Mouse (Mus musculus) kidney, postnatal 0 days (tissue): Measurements from ENCODE around the gene Cpne6. TPM values are rescaled to one million over a fixed set of nuclear protein-coding genes. Genes with fewer than 3 reads are reported as not detected.

Experiments
- ATAC-seq: fragments of 200-750 bp; cut with Nextera tagmentation; replicated peaks from 2 replicates; pipeline ENCODE4 v1.8.0; 2017; ENCODE audit warnings: low read depth, moderate number of reproducible peaks, moderate TSS enrichment, moderate library complexity; ENCODE audit not compliant: low FRiP score
- DNase-seq: peaks from one replicate; pipeline ENCODE4 v3.0.0-alpha.2; 2016; ENCODE audit warnings: low spot score
- H3K27ac ChIP-seq: fragments of 300-500 bp; sonication (generic); 2 replicates; pipeline ENCODE4 v1.5.1; 2014; ENCODE audit warnings: mild to moderate bottlenecking
- H3K27me3 ChIP-seq: fragments of 300-500 bp; sonication (generic); 2 replicates; pipeline ENCODE4 v1.6.1; 2014; ENCODE audit warnings: low read length, mixed read lengths; ENCODE audit not compliant: insufficient read depth
- H3K36me3 ChIP-seq: fragments of 300-500 bp; sonication (generic); 2 replicates; pipeline ENCODE4 v1.6.1; 2014; ENCODE audit warnings: low read length, mixed read lengths; ENCODE audit not compliant: insufficient read depth
- H3K4me1 ChIP-seq: fragments of 300-500 bp; sonication (generic); replicated peaks from 2 replicates; pipeline ENCODE4 v1.6.1; 2014; ENCODE audit warnings: antibody characterized with exemption, low read length, mixed read lengths; ENCODE audit not compliant: insufficient read depth
- H3K4me2 ChIP-seq: fragments of 300-500 bp; sonication (generic); 2 replicates; pipeline ENCODE4 v1.6.1; 2014; ENCODE audit warnings: mild to moderate bottlenecking, low read length, moderate library complexity, mixed read lengths
- H3K4me3 ChIP-seq: fragments of 300-500 bp; sonication (generic); replicated peaks from 2 replicates; pipeline ENCODE4 v1.5.1; 2014; ENCODE audit warnings: low read depth, low read length
- H3K9ac ChIP-seq: fragments of 300-500 bp; sonication (generic); 2 replicates; pipeline ENCODE4 v1.6.1; 2014; ENCODE audit warnings: low read depth, low read length
- H3K9me3 ChIP-seq: fragments of 300-500 bp; sonication (generic); replicated peaks from 2 replicates; pipeline ENCODE4 v1.6.1; 2016; ENCODE audit warnings: low read length, inconsistent platforms, mixed read lengths
- CTCF ChIP-seq: IDR thresholded peaks from 2 replicates; pipeline ENCODE4 v1.5.1; 2016; ENCODE audit warnings: antibody characterized with exemption, low read depth, mild to moderate bottlenecking, moderate library complexity
- WGBS: fragments of 180-500 bp; shearing (Covaris S2); extraction: QIAGEN DNeasy Blood & Tissue Kit; methylation state at CpG from one replicate; pipeline ENCODE4 v1.1.7; 2014; 5-methylcytosine and 5-hydroxymethylcytosine counted together
- polyA plus RNA-seq: library from polyadenylated mRNA; unstranded; fragments of >200 nt; fragmentation: Nextera tagmentation; extraction: Ambion mirVana; gene quantifications from 2 replicates; pipeline ENCODE4 v1.2.1, GENCODE M21; 2015

Gene Cpne6
- polyA plus RNA-seq, 1 experiment from 2014 or later: 0.28 TPM

DNA sequence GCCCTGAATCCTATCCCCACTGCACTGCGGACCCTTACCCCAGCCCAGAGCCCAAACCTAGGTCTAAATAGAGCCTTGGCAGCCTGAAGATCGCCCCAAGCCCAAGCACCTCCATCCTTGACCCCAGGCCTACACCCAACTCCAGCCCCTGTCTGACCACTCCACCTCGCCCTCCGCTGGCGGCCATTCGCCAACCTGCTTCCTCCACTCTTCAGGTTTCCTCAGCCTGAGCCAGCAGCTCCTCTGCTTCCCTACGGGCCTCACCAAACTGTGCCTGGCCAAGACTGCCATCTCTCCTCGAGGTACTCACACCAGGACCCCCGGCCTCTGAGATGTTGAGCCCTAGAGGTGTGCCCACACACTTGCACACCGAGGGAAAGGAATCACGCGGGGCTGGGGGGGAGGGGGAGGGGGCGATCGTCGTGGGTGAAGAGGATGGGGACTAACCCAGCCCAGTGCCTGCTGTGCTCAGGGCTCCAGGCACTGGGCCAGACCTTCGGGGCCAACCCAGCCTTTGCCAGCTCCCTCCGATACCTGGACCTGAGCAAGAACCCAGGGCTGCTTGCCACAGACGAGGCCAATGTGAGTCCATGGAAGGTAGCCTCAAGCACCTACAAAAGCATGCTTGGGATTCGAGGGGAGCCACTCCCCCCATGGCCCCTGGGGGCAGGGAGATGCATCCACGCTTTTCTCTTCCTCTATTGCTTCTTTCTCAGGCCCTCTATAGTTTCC, 14.6 kb upstream of the Cpne6 start:
- Histone ChIP-seq H3K4me3 (no peak overlapping the region), H3K36me3 (no peaks in the 10 kb centered on the region), H3K27me3 (no peaks in the 10 kb centered on the region), H3K27ac (no peak overlapping the region), H3K9me3 (no peaks in the 10 kb centered on the region), H3K4me2 (no peak overlapping the region), H3K4me1 (0 out of 2 replicates have a peak, but pooled peaks cover 4% of the 10 kb centered on the region), H3K9ac (no peak overlapping the region)
- no peak for TF ChIP-seq CTCF
- ATAC-seq (no peak), DNase-seq (no peak)
- WGBS: 77% methylated on average over 20 of the region's 20 CpGs

DNA sequence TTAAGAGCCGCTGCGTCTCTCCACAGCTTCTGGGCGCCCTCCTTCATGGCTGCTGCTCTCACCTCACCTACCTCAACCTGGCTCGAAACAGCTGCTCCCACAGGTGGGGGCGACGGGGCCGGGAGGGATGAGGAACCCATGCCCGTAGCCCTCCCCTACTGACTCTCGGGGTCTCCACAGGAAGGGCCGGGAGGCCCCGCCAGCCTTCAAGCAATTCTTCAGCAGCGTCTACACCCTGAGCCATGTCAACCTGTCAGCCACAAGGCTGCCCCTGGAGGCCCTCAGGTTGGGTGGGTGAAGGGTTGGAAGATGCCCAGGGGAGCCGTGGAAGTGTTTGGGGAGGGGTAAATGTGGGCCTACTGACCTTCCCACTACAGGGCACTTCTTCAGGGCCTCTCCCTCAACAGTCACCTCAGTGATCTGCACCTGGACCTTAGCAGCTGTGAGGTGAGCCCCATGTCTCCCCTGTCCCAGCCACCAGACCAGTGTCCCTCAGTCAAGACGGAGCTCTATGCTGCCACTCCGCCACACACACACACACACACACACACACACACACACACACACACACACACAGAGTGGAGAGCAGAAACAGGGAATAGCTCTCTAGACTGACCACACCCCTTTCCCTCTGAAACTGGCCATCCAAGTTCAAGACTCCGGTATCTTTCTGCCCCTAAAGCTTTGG, 13.3 kb upstream of the Cpne6 start:
- Histone ChIP-seq H3K27me3 (no peaks in the 10 kb centered on the region), H3K4me2 (no peak overlapping the region), H3K27ac (no peak overlapping the region), H3K4me3 (no peak overlapping the region), H3K9me3 (no peaks in the 10 kb centered on the region), H3K36me3 (no peaks in the 10 kb centered on the region), H3K4me1 (no peaks in the 10 kb centered on the region), H3K9ac (no peak overlapping the region)
- DNase-seq (no peak), ATAC-seq (peak; percentile 17; the same call in 1 of the 2 replicates)
- 69% methylated on average over 16 of the region's 16 CpGs for WGBS
- TF ChIP-seq CTCF: no peak

DNA sequence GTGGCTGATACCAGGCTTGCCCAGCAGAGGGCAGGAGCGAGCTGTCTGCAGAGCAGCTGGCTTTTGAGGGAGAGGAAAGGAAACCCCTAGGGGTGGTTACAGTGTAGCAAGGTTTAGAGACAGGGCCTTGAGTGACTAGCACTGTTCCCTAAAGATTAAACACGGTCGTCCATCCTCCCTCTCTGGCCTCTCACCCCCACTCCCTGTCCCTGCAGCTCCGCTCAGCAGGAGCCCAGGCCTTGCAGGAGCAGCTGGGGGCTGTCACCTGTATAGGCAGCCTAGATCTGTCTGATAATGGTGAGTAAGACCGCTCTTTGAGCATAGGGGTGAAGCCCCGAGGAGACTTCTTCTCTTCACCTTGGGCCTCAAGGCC, 12.8 kb upstream of the Cpne6 start:
- ATAC-seq (peak; percentile 73), DNase-seq (peak; percentile 92)
- no peaks in the 10 kb centered on the region for H3K9me3 ChIP-seq
- no peak overlapping the region for H3K4me3 ChIP-seq
- no peak overlapping the region for H3K27ac ChIP-seq
- 22% methylated on average over 6 of the region's 6 CpGs for WGBS
- H3K36me3 ChIP-seq: no peaks in the 10 kb centered on the region
- peak; percentile 100 for TF ChIP-seq CTCF
- no peaks in the 10 kb centered on the region for H3K27me3 ChIP-seq
- no peaks in the 10 kb centered on the region for H3K4me1 ChIP-seq
- no peak overlapping the region for H3K4me2 ChIP-seq
- no peak overlapping the region; the same call in 1 of the 2 replicates for H3K9ac ChIP-seq

DNA sequence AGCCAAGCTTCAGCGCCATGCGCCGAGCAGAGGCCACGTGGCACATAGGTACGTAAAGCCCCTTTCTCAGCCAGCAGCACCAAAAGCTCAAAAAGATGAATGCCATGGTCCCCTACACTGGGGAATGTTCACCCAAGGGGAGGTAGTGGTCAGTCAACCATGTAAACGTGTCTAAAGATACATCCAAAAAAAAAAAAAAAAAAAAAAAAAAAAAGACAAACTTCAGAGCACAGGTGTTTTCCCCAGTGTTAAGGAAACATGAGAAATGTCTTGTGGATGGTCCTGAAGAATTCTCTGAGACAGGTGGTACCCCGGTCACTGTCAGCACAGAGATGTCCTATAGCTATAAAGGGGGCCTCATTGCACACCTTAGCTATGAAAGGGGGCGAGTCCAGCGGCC, 4.6 kb upstream of the Cpne6 start:
- no peaks in the 10 kb centered on the region for H3K4me1 ChIP-seq
- H3K9me3 ChIP-seq: no peaks in the 10 kb centered on the region
- H3K9ac ChIP-seq: no peak overlapping the region
- no peaks in the 10 kb centered on the region for H3K27me3 ChIP-seq
- H3K36me3 ChIP-seq: no peaks in the 10 kb centered on the region
- H3K4me3 ChIP-seq: no peak overlapping the region
- H3K27ac ChIP-seq: no peak overlapping the region
- DNase-seq (no peak), ATAC-seq (no peak)
- TF ChIP-seq CTCF: no peak
- no peak overlapping the region for H3K4me2 ChIP-seq
- 76% methylated on average over 9 of the region's 9 CpGs for WGBS

DNA sequence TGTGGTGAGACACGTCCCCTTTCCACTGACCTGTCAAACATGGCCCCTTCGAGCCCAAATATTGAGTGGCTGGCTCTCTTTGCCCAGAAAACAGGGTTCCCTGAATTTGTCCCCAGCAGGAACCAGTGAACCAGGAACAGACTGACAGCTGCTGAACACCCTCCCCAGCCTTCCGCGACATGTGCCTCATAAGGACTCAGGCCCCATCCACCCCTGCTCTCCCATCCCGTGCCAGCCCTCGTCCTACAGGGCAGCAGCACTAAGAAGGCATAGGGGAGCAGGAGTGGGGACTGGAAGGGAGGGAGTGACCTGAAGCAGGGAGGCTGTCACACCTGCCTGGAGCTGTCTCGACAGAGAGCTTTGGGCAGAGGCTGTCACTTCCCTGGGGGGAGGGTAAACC, 2.4 kb upstream of the Cpne6 start:
- no peaks in the 10 kb centered on the region for H3K4me1 ChIP-seq
- DNase-seq: no peak
- WGBS: 36% methylated on average over 7 of the region's 7 CpGs
- TF ChIP-seq CTCF: no peak
- H3K4me2 ChIP-seq: no peak overlapping the region
- no peaks in the 10 kb centered on the region for H3K36me3 ChIP-seq
- H3K9me3 ChIP-seq: no peaks in the 10 kb centered on the region
- no peak overlapping the region for H3K27ac ChIP-seq
- H3K27me3 ChIP-seq: no peaks in the 10 kb centered on the region
- H3K9ac ChIP-seq: no peak overlapping the region
- H3K4me3 ChIP-seq: no peak overlapping the region
- ATAC-seq: no peak

DNA sequence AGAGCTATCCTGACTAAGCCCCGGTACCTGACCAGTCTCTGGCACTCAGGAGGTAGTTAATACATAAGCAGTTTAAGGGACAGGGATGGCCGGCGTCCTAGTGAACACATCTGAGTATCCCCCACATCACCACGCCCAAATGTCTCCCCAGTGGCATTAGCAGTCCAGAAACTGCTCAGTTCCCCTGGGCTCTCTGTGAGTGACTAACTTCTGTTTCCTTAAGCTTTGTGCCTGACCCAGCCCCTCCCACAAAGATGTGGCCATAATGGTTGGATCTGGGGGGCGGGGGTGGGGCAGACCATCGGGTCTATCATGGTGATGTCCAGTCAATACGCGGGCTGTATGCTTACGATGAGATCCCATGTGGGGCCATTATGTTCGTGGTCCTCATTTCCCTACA, 705 bp upstream of the Cpne6 start:
- Histone ChIP-seq H3K27ac (no peak overlapping the region), H3K27me3 (no peaks in the 10 kb centered on the region), H3K4me2 (no peak overlapping the region), H3K36me3 (no peaks in the 10 kb centered on the region), H3K9ac (no peak overlapping the region), H3K4me1 (no peaks in the 10 kb centered on the region), H3K9me3 (no peaks in the 10 kb centered on the region), H3K4me3 (no peak overlapping the region)
- TF ChIP-seq CTCF: no peak
- ATAC-seq: no peak
- DNase-seq: no peak
- 75% methylated on average over 10 of the region's 10 CpGs for WGBS
